Mouse (Mus musculus) cortical plate, adult 2 months (tissue): Measurements from ENCODE around the gene Helz2.

Experiments used
- CTCF ChIP-seq: fragments of 200-500 bp; IDR thresholded peaks from 2 replicates; pipeline ENCODE4 v1.5.1; 2011; ENCODE audit warnings: mild to moderate bottlenecking, control low read depth, low read length; ENCODE audit not compliant: insufficient read depth; ENCODE audit errors: extremely low read depth
- POLR2A ChIP-seq: fragments of 200-500 bp; IDR thresholded peaks from 2 replicates; pipeline ENCODE4 v1.6.1; 2011; ENCODE audit warnings: mild to moderate bottlenecking, low read length, control low read depth; ENCODE audit not compliant: insufficient read depth; ENCODE audit errors: extremely low read depth

GRCm38 (mm10) chr2:181274639-181275038, 32.8 kb upstream of the Helz2 start:
- no peak for TF ChIP-seq POLR2A
- no peak for TF ChIP-seq CTCF
